Mouse (Mus musculus): ENCODE results near the gene Atg101. TPM values are rescaled to one million over a fixed set of nuclear protein-coding genes. Genes with fewer than 3 reads are reported as not detected.

Atg101 gene
- total RNA-seq (2014; rRNA removed) (44.1 and 52.3 TPM in 2 replicates), polyA plus RNA-seq (2015; fragmentation: Nextera tagmentation; extraction: Ambion mirVana) (69.1 and 75.3 TPM in 2 replicates)

DNA sequence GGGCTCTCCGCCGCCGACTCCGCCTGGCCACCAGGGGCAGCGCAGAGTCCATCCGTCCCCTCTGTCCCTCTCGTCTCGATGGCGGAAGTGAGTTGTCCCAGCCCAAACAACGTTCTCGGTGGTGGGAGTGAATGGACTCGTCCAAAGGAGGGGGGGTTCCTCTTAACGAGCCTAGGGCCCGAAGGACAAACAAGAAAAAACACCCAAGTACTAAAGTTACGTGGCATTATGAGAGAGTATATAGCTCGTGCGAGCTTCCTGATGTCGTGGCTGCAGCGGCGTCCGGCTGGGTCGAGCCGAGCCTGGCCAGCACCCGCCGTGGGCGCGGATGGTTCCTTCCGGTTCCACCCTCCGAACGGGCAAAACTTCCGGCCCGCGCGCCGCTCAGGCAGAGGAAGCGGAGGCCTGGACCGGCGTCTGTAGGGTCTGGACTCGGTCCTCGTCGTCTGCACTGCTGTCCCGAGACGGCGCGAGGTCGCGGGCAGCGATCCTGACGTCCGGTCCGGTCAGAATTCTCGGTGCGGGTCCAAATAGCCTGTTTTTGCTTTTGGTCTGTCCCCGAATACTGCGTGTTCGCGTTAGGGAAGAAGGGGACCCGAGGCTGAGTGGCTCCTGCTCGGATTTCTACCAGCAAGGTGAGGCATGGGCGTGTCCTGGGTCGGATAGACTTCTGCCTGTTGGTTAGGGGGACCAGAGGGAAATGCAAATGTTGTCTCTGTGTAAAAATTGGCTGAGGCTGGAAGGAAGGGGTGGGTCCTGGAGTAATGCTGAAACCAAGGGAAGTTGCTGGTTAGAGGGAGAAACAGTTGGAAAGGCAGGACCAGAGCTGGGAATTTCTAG is at the start of gene Atg101:
Gene Atg101, plus strand, starts transcription at position 362 of the 840 bp plus-strand sequence.
- H3K27ac ChIP-seq = peak within 1 kb of the TSS; percentile 79
- H3K4me2 ChIP-seq (ENCODE audit: low read depth, low read length) = peak within 1 kb of the TSS; percentile 95
- H3K27me3 ChIP-seq (ENCODE audit: insufficient read depth, low read length) = no peaks in the 10 kb centered on the region
- no peaks in the 10 kb centered on the region for H3K9me3 ChIP-seq (ENCODE audit: low read length)
- H3K9ac ChIP-seq (replicated peaks; ENCODE audit: low read length) = peak within 1 kb of the TSS; percentile 67
- WGBS = under 1% methylated on average over 61 of the region's 61 CpGs
- peak within 1 kb of the TSS; percentile 55 for H3K4me3 ChIP-seq (ENCODE audit: low read length)
- DNase-seq (ENCODE audit: low spot score) = peak; percentile 93
- peaks cover 19% of the 10 kb centered on the region; the same call in 1 of the 2 replicates for H3K36me3 ChIP-seq (ENCODE audit: insufficient read depth, low read length)
- TF ChIP-seq CTCF (IDR thresholded peaks at IDR 0.05; ENCODE audit: low read depth) = peak; percentile 96
- H3K4me1 ChIP-seq (ENCODE audit: insufficient read depth, low read length) = no peaks in the 10 kb centered on the region
- ATAC-seq = peak; percentile 95

DNA sequence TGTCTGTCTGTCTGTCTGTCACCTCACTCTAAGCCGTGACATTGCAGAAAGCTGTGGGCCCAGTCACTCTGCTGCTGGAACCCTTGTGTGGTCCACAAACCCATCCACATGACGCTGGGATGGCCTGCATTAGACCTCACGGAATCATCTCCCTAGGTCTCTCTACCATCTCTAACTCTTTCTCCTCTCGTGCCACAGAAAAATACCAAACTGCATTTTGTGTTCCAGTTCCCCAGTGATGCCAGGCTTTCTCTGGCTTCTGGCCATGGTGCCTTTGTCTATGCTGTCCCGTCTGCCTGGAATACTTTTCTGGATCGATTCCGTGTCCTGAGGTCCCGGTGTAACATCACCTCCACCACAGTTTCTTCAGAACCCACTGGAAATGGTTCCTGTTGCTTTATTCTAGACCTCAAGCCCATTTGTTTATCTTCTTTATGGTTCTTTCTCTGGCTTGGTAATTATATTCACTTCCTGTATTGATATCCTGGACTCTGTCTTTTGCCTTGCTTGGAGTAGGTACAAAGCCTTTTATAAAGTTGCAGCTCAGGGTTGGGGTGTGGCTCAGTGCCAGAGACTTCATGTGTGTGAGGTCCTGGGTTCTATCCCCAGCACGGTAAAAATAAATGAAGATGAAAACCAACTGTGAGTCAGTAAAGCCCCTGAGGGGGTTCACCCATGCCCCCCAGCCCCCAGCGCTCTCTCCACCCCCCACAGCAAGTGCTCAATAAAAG is 49.3 kb upstream of the Atg101 start:
- TF ChIP-seq CTCF (IDR thresholded peaks at IDR 0.05; ENCODE audit: low read depth) = no peak
- no peak overlapping the region for H3K4me2 ChIP-seq (ENCODE audit: low read depth, low read length)
- no peak overlapping the region for H3K4me3 ChIP-seq (ENCODE audit: low read length)
- 42% methylated on average over 10 of the region's 10 CpGs for WGBS
- no peak overlapping the region for H3K9ac ChIP-seq (replicated peaks; ENCODE audit: low read length)
- no peaks in the 10 kb centered on the region for H3K27me3 ChIP-seq (ENCODE audit: insufficient read depth, low read length)
- no peaks in the 10 kb centered on the region for H3K4me1 ChIP-seq (ENCODE audit: insufficient read depth, low read length)
- DNase-seq (ENCODE audit: low spot score) (no peak), ATAC-seq (no peak)
- no peaks in the 10 kb centered on the region for H3K36me3 ChIP-seq (ENCODE audit: insufficient read depth, low read length)
- H3K9me3 ChIP-seq (ENCODE audit: low read length) = no peaks in the 10 kb centered on the region
- no peak overlapping the region for H3K27ac ChIP-seq

DNA sequence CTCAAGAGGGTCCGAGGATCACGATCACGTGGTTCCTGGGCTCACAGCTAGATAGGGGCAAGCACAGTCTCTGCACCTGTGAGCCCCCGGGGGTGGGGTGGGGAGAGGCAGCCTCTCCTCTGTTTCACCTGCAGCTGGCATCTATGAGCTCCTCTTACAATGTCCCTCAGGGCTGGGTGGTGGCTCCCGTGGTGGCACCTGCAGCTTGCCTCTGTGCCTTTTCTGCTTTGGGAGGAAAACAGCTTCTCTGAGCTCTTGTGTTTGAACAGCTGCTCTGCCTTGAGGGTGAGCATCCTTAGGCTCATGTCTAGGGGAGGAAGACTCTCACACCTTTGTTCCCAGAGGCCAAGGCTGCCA is 48.8 kb upstream of the Atg101 start:
- no peaks in the 10 kb centered on the region for H3K4me1 ChIP-seq (ENCODE audit: insufficient read depth, low read length)
- TF ChIP-seq CTCF (IDR thresholded peaks at IDR 0.05; ENCODE audit: low read depth) = no peak
- H3K9ac ChIP-seq (replicated peaks; ENCODE audit: low read length) = no peak overlapping the region
- no peak overlapping the region for H3K4me3 ChIP-seq (ENCODE audit: low read length)
- H3K4me2 ChIP-seq (ENCODE audit: low read depth, low read length) = no peak overlapping the region
- WGBS = 23% methylated on average over 5 of the region's 5 CpGs
- no peak overlapping the region for H3K27ac ChIP-seq
- no peak for ATAC-seq
- no peak for DNase-seq (ENCODE audit: low spot score)
- no peaks in the 10 kb centered on the region for H3K36me3 ChIP-seq (ENCODE audit: insufficient read depth, low read length)
- no peaks in the 10 kb centered on the region for H3K9me3 ChIP-seq (ENCODE audit: low read length)
- no peaks in the 10 kb centered on the region for H3K27me3 ChIP-seq (ENCODE audit: insufficient read depth, low read length)

DNA sequence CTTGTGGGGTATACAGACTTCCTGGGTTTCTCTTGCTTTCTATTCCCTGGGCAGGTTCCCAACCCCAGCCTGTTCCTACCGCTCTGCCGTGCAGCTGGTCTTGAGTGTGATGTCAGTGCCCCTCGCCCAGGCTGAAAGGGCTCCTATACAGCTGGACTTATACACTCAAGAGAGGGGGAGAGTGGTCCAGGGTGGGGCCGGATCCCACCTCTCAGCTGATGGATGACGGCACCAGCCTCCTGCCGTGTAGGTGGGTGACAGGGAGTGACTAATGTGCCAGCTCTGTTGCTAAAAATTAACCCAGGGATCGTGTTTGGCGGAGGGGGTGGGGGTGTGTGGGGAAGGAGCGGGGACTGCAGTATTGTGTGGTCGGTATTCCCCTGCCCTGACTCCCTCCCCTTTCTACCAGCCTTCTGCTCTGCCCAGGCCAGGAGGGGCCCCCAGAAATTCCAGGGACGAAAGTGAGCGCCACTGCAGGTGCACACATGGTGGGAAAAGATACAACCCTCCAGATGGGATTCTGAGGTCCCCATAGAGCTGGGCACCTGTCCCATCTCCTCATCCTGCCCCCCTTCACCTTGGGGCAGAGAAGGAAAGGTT is 48.2 kb upstream of the Atg101 start:
- 31% methylated on average over 12 of the region's 12 CpGs for WGBS
- DNase-seq (ENCODE audit: low spot score) = no peak
- H3K9ac ChIP-seq (replicated peaks; ENCODE audit: low read length) = no peak overlapping the region
- ATAC-seq = no peak
- no peak overlapping the region for H3K4me3 ChIP-seq (ENCODE audit: low read length)
- no peak overlapping the region for H3K4me2 ChIP-seq (ENCODE audit: low read depth, low read length)
- H3K9me3 ChIP-seq (ENCODE audit: low read length) = no peaks in the 10 kb centered on the region
- no peaks in the 10 kb centered on the region for H3K4me1 ChIP-seq (ENCODE audit: insufficient read depth, low read length)
- no peak for TF ChIP-seq CTCF (IDR thresholded peaks at IDR 0.05; ENCODE audit: low read depth)
- no peaks in the 10 kb centered on the region for H3K27me3 ChIP-seq (ENCODE audit: insufficient read depth, low read length)
- no peaks in the 10 kb centered on the region for H3K36me3 ChIP-seq (ENCODE audit: insufficient read depth, low read length)
- H3K27ac ChIP-seq = no peak overlapping the region

DNA sequence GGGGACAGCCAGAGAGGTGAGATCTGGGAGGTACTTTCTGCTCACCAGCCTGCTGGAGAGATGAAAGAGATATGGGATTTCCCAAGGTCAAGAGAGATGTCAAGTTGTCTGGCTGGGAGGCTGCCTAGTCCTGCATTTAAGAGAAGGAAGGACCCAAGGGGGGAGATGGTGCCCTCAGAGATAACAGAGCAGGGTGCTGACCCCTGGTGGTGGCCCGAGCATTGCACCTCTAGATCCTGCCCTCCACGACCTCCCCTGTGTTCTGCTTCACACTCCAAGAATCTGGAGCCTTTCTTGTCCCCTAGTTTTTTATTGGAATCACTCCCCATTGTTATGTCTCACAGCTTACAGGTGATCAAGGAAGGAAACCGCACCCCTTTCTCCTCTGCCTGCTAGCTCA is 47.2 kb upstream of the Atg101 start:
- WGBS = 13% methylated on average over 3 of the region's 3 CpGs
- peak; percentile 59 for DNase-seq (ENCODE audit: low spot score)
- Histone ChIP-seq H3K36me3 (ENCODE audit: insufficient read depth, low read length) (no peaks in the 10 kb centered on the region), H3K4me1 (ENCODE audit: insufficient read depth, low read length) (no peaks in the 10 kb centered on the region), H3K9me3 (ENCODE audit: low read length) (no peaks in the 10 kb centered on the region), H3K27me3 (ENCODE audit: insufficient read depth, low read length) (no peaks in the 10 kb centered on the region), H3K9ac (replicated peaks; ENCODE audit: low read length) (no peak overlapping the region), H3K4me3 (ENCODE audit: low read length) (no peak overlapping the region), H3K4me2 (ENCODE audit: low read depth, low read length) (no peak overlapping the region), H3K27ac (no peak overlapping the region)
- TF ChIP-seq CTCF (IDR thresholded peaks at IDR 0.05; ENCODE audit: low read depth) = peak; percentile 81
- ATAC-seq = no peak

DNA sequence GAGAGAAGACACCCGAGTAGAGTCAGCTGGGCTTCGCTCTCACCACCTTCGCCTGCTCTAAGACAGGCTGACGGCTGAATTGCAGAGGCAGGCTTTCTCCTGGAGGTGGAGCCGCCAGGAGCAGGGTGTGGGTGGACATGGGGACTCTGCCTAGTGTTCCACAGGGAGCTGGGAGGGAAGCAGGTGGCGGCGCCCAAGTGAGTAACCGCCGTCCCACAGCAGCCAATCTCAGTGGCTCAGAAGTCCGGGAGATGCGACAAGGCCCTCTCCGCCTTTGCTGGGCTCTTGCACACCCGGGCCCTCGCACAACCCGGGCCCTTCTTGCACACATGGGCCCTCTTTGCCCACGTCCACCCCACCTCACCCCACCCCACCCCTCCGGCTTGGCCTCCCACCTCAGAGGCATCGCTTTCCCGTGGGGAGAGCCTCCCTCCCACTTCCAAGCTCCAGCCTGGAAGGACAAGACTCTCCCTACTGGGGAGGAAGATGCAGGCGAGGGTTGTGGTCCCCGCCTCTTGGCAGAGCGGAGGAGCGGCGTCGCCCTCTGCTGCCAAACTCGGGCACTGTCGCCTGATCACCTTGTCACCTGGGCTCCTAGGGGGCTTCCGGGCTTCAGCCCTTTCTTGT is 45.1 kb upstream of the Atg101 start:
- Histone ChIP-seq H3K4me3 (ENCODE audit: low read length) (peak overlapping the region; percentile 19), H3K4me1 (ENCODE audit: insufficient read depth, low read length) (no peaks in the 10 kb centered on the region), H3K27me3 (ENCODE audit: insufficient read depth, low read length) (no peaks in the 10 kb centered on the region), H3K27ac (no peak overlapping the region), H3K4me2 (ENCODE audit: low read depth, low read length) (peak overlapping the region; percentile 51), H3K9ac (replicated peaks; ENCODE audit: low read length) (no peak overlapping the region), H3K36me3 (ENCODE audit: insufficient read depth, low read length) (no peaks in the 10 kb centered on the region), H3K9me3 (ENCODE audit: low read length) (no peaks in the 10 kb centered on the region)
- TF ChIP-seq CTCF (IDR thresholded peaks at IDR 0.05; ENCODE audit: low read depth) = peak; percentile 74
- WGBS = 6% methylated on average over 28 of the region's 28 CpGs
- DNase-seq (ENCODE audit: low spot score) (peak; percentile 78), ATAC-seq (peak; percentile 55)

Data from hindbrain, postnatal 0 days (tissue).